ENCODE assay signal across 8 mouse cellular contexts in the genomic region with DNA sequence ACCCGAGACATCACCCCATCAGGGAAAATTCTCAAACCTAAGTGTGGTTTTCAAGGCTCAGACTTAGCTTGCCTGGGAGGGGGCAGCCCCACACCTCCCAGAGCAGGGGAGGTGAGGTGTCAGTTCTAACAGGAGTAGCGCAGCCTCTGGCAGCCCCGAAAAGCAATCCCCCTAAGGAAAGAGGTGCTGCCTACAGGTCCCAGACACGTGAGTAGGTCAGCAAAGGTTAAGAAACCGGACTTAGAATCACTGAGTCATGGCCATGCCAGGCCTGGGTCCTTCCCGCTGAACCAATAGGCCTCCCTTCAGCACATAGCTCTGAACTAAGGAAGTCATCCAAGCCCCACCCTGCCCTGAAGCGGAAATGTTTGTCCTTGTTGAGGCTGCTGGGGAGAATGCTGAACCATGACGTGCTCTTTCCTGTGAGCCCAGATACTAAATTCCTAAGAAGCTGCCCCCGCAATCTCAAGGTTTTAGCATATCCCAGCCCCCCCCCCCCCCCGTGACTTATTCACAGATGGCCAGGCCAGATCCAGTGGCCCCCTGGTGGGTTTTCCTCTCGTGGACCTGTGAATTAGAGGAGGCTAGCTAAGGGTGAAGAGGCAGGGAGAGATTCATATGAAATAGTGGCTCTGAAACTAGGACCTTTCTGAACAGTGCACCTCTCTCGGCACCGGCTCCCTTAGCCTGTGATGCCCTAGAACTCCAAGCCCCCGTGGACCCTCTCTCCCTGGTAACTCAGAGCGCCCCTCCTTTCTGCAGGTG. TPM values are rescaled to one million over a fixed set of nuclear protein-coding genes. Genes with fewer than 3 reads are reported as not detected.
DNase-seq lines count a peak whose midpoint lies in the region; ATAC-seq and TF ChIP-seq lines count a peak whose summit lies in the region.

No protein-coding gene starts in this region.

- peak; percentile 29 for TF ChIP-seq POLR2A in myocyte (IDR thresholded peaks at IDR 0.05; ENCODE audit: insufficient read length, low read depth)

- no peaks in the 10 kb centered on the region for H3K9me3 ChIP-seq in hindbrain, postnatal 0 days (ENCODE audit: low read length)
- no peaks in the 10 kb centered on the region for H3K9me3 ChIP-seq in liver, embryonic 12.5 days (replicated peaks)

- no peak overlapping the region for H3K4me2 ChIP-seq in hindbrain, postnatal 0 days (ENCODE audit: low read depth, low read length)
- peak overlapping the region; percentile 35; the same call in 1 of the 2 replicates for H3K4me2 ChIP-seq in liver, embryonic 12.5 days
- H3K4me2 ChIP-seq in myocyte (ENCODE audit: low read depth): peak overlapping the region; percentile 92

- no peak overlapping the region for H3ac ChIP-seq in myocyte (ENCODE audit: control insufficient read depth, insufficient read length)

- TF ChIP-seq CTCF in hindbrain, postnatal 0 days (IDR thresholded peaks at IDR 0.05; ENCODE audit: low read depth): no peak

- H3K4me3 ChIP-seq in hindbrain, postnatal 0 days (ENCODE audit: low read length): no peak overlapping the region
- no peak overlapping the region for H3K4me3 ChIP-seq in liver, embryonic 12.5 days
- peak overlapping the region; percentile 20 for H3K4me3 ChIP-seq in myocyte

- peaks cover 7% of the 10 kb centered on the region for H3K4me1 ChIP-seq in hindbrain, postnatal 0 days (ENCODE audit: insufficient read depth, low read length)
- H3K4me1 ChIP-seq in liver, embryonic 12.5 days: peaks cover 42% of the 10 kb centered on the region

- H3K79me2 ChIP-seq in myocyte (ENCODE audit: control insufficient read depth, insufficient read depth): peaks cover 7% of the 10 kb centered on the region

- H3K36me3 ChIP-seq in hindbrain, postnatal 0 days (ENCODE audit: insufficient read depth, low read length): peaks cover 36% of the 10 kb centered on the region
- H3K36me3 ChIP-seq in liver, embryonic 12.5 days: peaks cover 18% of the 10 kb centered on the region
- H3K36me3 ChIP-seq in myocyte (ENCODE audit: control insufficient read depth, insufficient read depth): peaks cover 9% of the 10 kb centered on the region

- peak; percentile 16; the same call in 1 of the 2 replicates for ATAC-seq in hindbrain, postnatal 0 days
- peak; percentile 33; the same call in 1 of the 2 replicates for ATAC-seq in liver, embryonic 12.5 days

- H3K27me3 ChIP-seq in hindbrain, postnatal 0 days (ENCODE audit: insufficient read depth, low read length): no peaks in the 10 kb centered on the region
- H3K27me3 ChIP-seq in liver, embryonic 12.5 days (replicated peaks): peaks cover 13% of the 10 kb centered on the region
- no peaks in the 10 kb centered on the region for H3K27me3 ChIP-seq in myocyte (ENCODE audit: control insufficient read depth, insufficient read depth, insufficient read length)

- peak; percentile 44 to 69 for DNase-seq in left cerebral cortex, postnatal 14 days (ENCODE audit: low spot score in 2 of 2)
- DNase-seq in left cerebral cortex, postnatal 4 days: no peak
- DNase-seq in adrenal gland, postnatal 14 days: peak; percentile 81
- DNase-seq in gastrocnemius, postnatal 10 days: peak; percentile 62
- DNase-seq in hindbrain, postnatal 0 days (ENCODE audit: low spot score): peak; percentile 33
- DNase-seq in thymus, postnatal 4 days: peak; percentile 71

- peak overlapping the region; percentile 80 for H3K27ac ChIP-seq in hindbrain, postnatal 0 days
- H3K27ac ChIP-seq in liver, embryonic 12.5 days: peak overlapping the region; percentile 65

- H3K9ac ChIP-seq in hindbrain, postnatal 0 days (replicated peaks; ENCODE audit: low read length): peak overlapping the region; percentile 33; the same call in 1 of the 2 replicates
- no peak overlapping the region for H3K9ac ChIP-seq in liver, embryonic 12.5 days

- intact Hi-C loops in left cerebral cortex, postnatal 14 days (cut with DNase I): no loop called here
- intact Hi-C loops in left cerebral cortex, postnatal 4 days (cut with DNase I): no loop called here

- 47% methylated on average over 15 of the region's 15 CpGs for WGBS in hindbrain, postnatal 0 days
- WGBS in liver, embryonic 12.5 days (ENCODE audit: insufficient replicate concordance): 38% methylated on average over 15 of the region's 15 CpGs

TF ChIP-seq in myocyte, 11 proteins besides CTCF, POLR2A, EP300 and RAD21:
- TF ChIP-seq MYOD1 (IDR thresholded peaks at IDR 0.05; ENCODE audit: control insufficient read depth in 1 of 3, insufficient read length in 2 of 3, low read depth in 2 of 3): no peak
- TF ChIP-seq SRF (IDR thresholded peaks at IDR 0.05; ENCODE audit: control insufficient read depth, insufficient read length, low read depth): no peak
- TF ChIP-seq CEBPB (IDR thresholded peaks at IDR 0.05; ENCODE audit: insufficient read depth, poor library complexity, severe bottlenecking): no peak
- no peak for TF ChIP-seq TCF12 (IDR thresholded peaks at IDR 0.05; ENCODE audit: insufficient read depth, poor library complexity, severe bottlenecking)
- TF ChIP-seq POLR2AphosphoS2 (IDR thresholded peaks at IDR 0.05; ENCODE audit: insufficient read length, low read depth): peak; percentile 55
- TF ChIP-seq MAX (IDR thresholded peaks at IDR 0.05; ENCODE audit: low read depth): no peak
- no peak for TF ChIP-seq TCF3 (IDR thresholded peaks at IDR 0.05; ENCODE audit: insufficient read length, low read depth)
- no peak for TF ChIP-seq REST (IDR thresholded peaks at IDR 0.05; ENCODE audit: insufficient read depth, insufficient read length)

RNA-seq across cellular contexts. Expression of a gene that starts 0.5 kb away (rescaled TPM):
- not detected for total RNA-seq in left cerebral cortex, postnatal 14 days (2021)
- total RNA-seq in left cerebral cortex, postnatal 4 days (2021): under 1 TPM; 0.52 to 0.58 TPM
- total RNA-seq in adrenal gland, postnatal 14 days (2021): not detected in 2 replicates
- not detected for total RNA-seq in gastrocnemius, postnatal 10 days (2021)
- total RNA-seq in hindbrain, postnatal 0 days (2014; rRNA removed): 2.0 and 5.8 TPM in 2 replicates
- polyA plus RNA-seq in hindbrain, postnatal 0 days (2015; fragmentation: Nextera tagmentation; extraction: Ambion mirVana): 2.0 and 2.8 TPM in 2 replicates
- not detected in 2 replicates for polyA plus RNA-seq in liver, embryonic 12.5 days (2016; fragmentation: Nextera tagmentation; extraction: Ambion mirVana)
- 0.18 TPM for polyA plus RNA-seq in myocyte (2012; fragmentation: generic; extraction: Trizol)

RNA-seq across cellular contexts. Expression of a gene that starts 0.6 kb away (rescaled TPM):
- 10 to 100 TPM; 11.8 to 12.4 TPM for total RNA-seq in left cerebral cortex, postnatal 14 days (2021)
- total RNA-seq in left cerebral cortex, postnatal 4 days (2021): 1 to 10 TPM; 8.0 to 8.4 TPM
- total RNA-seq in adrenal gland, postnatal 14 days (2021): 6.3 and 10.2 TPM in 2 replicates
- total RNA-seq in gastrocnemius, postnatal 10 days (2021): 1 to 10 TPM; 4.7 to 6.8 TPM
- total RNA-seq in hindbrain, postnatal 0 days (2014; rRNA removed): 7.8 and 9.1 TPM in 2 replicates
- polyA plus RNA-seq in hindbrain, postnatal 0 days (2015; fragmentation: Nextera tagmentation; extraction: Ambion mirVana): 4.9 and 5.4 TPM in 2 replicates
- 6.4 and 7.1 TPM in 2 replicates for polyA plus RNA-seq in liver, embryonic 12.5 days (2016; fragmentation: Nextera tagmentation; extraction: Ambion mirVana)
- polyA plus RNA-seq in myocyte (2012; fragmentation: generic; extraction: Trizol): 20.2 TPM

RNA-seq across cellular contexts. Expression of a gene that starts 7.7 kb away (rescaled TPM):
- 10 to 100 TPM; 15.6 to 16.2 TPM for total RNA-seq in left cerebral cortex, postnatal 14 days (2021)
- total RNA-seq in left cerebral cortex, postnatal 4 days (2021): 10 to 100 TPM; 19.4 to 21.4 TPM
- total RNA-seq in adrenal gland, postnatal 14 days (2021): 8.4 and 19.0 TPM in 2 replicates
- 1 to 10 TPM; 1.8 to 2.6 TPM for total RNA-seq in gastrocnemius, postnatal 10 days (2021)
- total RNA-seq in hindbrain, postnatal 0 days (2014; rRNA removed): 23.9 and 29.8 TPM in 2 replicates
- 26.8 and 29.1 TPM in 2 replicates for polyA plus RNA-seq in hindbrain, postnatal 0 days (2015; fragmentation: Nextera tagmentation; extraction: Ambion mirVana)
- 2.2 and 2.8 TPM in 2 replicates for polyA plus RNA-seq in liver, embryonic 12.5 days (2016; fragmentation: Nextera tagmentation; extraction: Ambion mirVana)
- polyA plus RNA-seq in myocyte (2012; fragmentation: generic; extraction: Trizol): 17.4 TPM

RNA-seq across cellular contexts. Expression of a gene that starts 30.0 kb away (rescaled TPM):
- 100 to 1,000 TPM; 448 to 449 TPM for total RNA-seq in left cerebral cortex, postnatal 14 days (2021)
- total RNA-seq in left cerebral cortex, postnatal 4 days (2021): 100 to 1,000 TPM; 774 to 852 TPM
- 935 and 1,177 TPM in 2 replicates for total RNA-seq in adrenal gland, postnatal 14 days (2021)
- total RNA-seq in gastrocnemius, postnatal 10 days (2021): 1,000 to 10,000 TPM; 1,007 to 1,093 TPM
- 463 and 470 TPM in 2 replicates for total RNA-seq in hindbrain, postnatal 0 days (2014; rRNA removed)
- polyA plus RNA-seq in hindbrain, postnatal 0 days (2015; fragmentation: Nextera tagmentation; extraction: Ambion mirVana): 523 and 530 TPM in 2 replicates
- polyA plus RNA-seq in liver, embryonic 12.5 days (2016; fragmentation: Nextera tagmentation; extraction: Ambion mirVana): 960 and 969 TPM in 2 replicates
- 3,907 TPM for polyA plus RNA-seq in myocyte (2012; fragmentation: generic; extraction: Trizol)

RNA-seq across cellular contexts. Expression of a gene that starts 30.2 kb away (rescaled TPM):
- 1 to 10 TPM; 1.3 to 2.4 TPM for total RNA-seq in left cerebral cortex, postnatal 14 days (2021)
- 1 to 10 TPM; 5.8 to 6.5 TPM for total RNA-seq in left cerebral cortex, postnatal 4 days (2021)
- 7.9 and 8.3 TPM in 2 replicates for total RNA-seq in adrenal gland, postnatal 14 days (2021)
- 1 to 10 TPM; 4.8 to 9.6 TPM for total RNA-seq in gastrocnemius, postnatal 10 days (2021)
- total RNA-seq in hindbrain, postnatal 0 days (2014; rRNA removed): 16.1 and 18.8 TPM in 2 replicates
- 4.1 and 4.4 TPM in 2 replicates for polyA plus RNA-seq in hindbrain, postnatal 0 days (2015; fragmentation: Nextera tagmentation; extraction: Ambion mirVana)
- 1.3 and 1.4 TPM in 2 replicates for polyA plus RNA-seq in liver, embryonic 12.5 days (2016; fragmentation: Nextera tagmentation; extraction: Ambion mirVana)
- 0.02 TPM for polyA plus RNA-seq in myocyte (2012; fragmentation: generic; extraction: Trizol)
